Mouse (Mus musculus): ENCODE results near the gene Lrrc10. TPM values are rescaled to one million over a fixed set of nuclear protein-coding genes. Genes with fewer than 3 reads are reported as not detected.
"Not testable (repeated sequence)": the region's sequence is repeated elsewhere in the genome, so short reads cannot be mapped to it uniquely, and the experiment has no call there.

Lrrc10 gene
- total RNA-seq, 2 experiments from 2014 or later: 0.39 TPM; not detected in 1

GRCm38 (mm10) chr10:117033785-117034184, 11.4 kb upstream of the Lrrc10 start:
- intact Hi-C loops (cut with DNase I): loop anchor here (5.0 kb wide), 1 partner anchor 51 kb away; no protein-coding TSS in a partner anchor
- peak; percentile 63 to 84 for DNase-seq (ENCODE audit: extremely low spot score in 1 of 2, low spot score in 2 of 2)

- DNase-seq (ENCODE audit: extremely low spot score in 1 of 2, low spot score in 2 of 2): no peak
- intact Hi-C loops (cut with DNase I): loop anchor here (10.0 kb wide), 1 partner anchor 706 kb away; no protein-coding TSS in a partner anchor
Observed at GRCm38 (mm10) chr10:117040355-117040754, 4.8 kb upstream of the Lrrc10 start.

- intact Hi-C loops (cut with DNase I): loop anchor here (10.0 kb wide), 1 partner anchor 707 kb away; no protein-coding TSS in a partner anchor
Observed at GRCm38 (mm10) chr10:117042295-117042694, 2.8 kb upstream of the Lrrc10 start.

GRCm38 (mm10) chr10:117043497-117044166, 1.5 kb upstream of the Lrrc10 start:
- intact Hi-C loops (cut with DNase I): loop anchor here (10.0 kb wide), 1 partner anchor 709 kb away; no protein-coding TSS in a partner anchor

More at GRCm38 (mm10) chr10:117042295-117042694, 2.8 kb upstream of the Lrrc10 start:
- no peak for DNase-seq (ENCODE audit: extremely low spot score in 1 of 2, low spot score in 2 of 2)

GRCm38 (mm10) chr10:117049253-117049652, 4.1 kb downstream of the Lrrc10 start:
- DNase-seq (ENCODE audit: extremely low spot score in 1 of 2, low spot score in 2 of 2): no peak
- intact Hi-C loops (cut with DNase I): loop anchor here (10.0 kb wide), 1 partner anchor 714 kb away; no protein-coding TSS in a partner anchor

More at GRCm38 (mm10) chr10:117043497-117044166, 1.5 kb upstream of the Lrrc10 start:
- DNase-seq (ENCODE audit: extremely low spot score in 1 of 2, low spot score in 2 of 2): not testable (repeated sequence)

GRCm38 (mm10) chr10:117049961-117050597, 4.9 kb downstream of the Lrrc10 start:
- no peak for DNase-seq (ENCODE audit: extremely low spot score in 1 of 2, low spot score in 2 of 2)
- intact Hi-C loops (cut with DNase I): loop anchor here (10.0 kb wide), 2 partner anchors 715 to 1635 kb away; no protein-coding TSS in a partner anchor

GRCm38 (mm10) chr10:117055668-117056067, 10.5 kb downstream of the Lrrc10 start:
- intact Hi-C loops (cut with DNase I): loop anchor here (5.0 to 10.0 kb wide), 2 partner anchors 152 to 1641 kb away; no protein-coding TSS in a partner anchor
- no peak for DNase-seq (ENCODE audit: extremely low spot score in 1 of 2, low spot score in 2 of 2)

- intact Hi-C loops (cut with DNase I): no loop called here
- no peak for DNase-seq (ENCODE audit: extremely low spot score in 1 of 2, low spot score in 2 of 2)
Observed at GRCm38 (mm10) chr10:117062894-117063253, 17.7 kb downstream of the Lrrc10 start.

GRCm38 (mm10) chr10:117063254-117064021, 18.3 kb downstream of the Lrrc10 start, which contains the start of gene Cct2:
TSS of gene Cct2 (minus strand) at chr10:117063814.
- DNase-seq (ENCODE audit: extremely low spot score in 1 of 2, low spot score in 2 of 2): peak; percentile 88 to 96
- intact Hi-C loops (cut with DNase I): no loop called here

- intact Hi-C loops (cut with DNase I): no loop called here
- DNase-seq (ENCODE audit: extremely low spot score in 1 of 2, low spot score in 2 of 2): no peak
Observed at GRCm38 (mm10) chr10:117064076-117064475, 18.9 kb downstream of the Lrrc10 start.

- intact Hi-C loops (cut with DNase I): no loop called here
- no peak for DNase-seq (ENCODE audit: extremely low spot score in 1 of 2, low spot score in 2 of 2)
Observed at GRCm38 (mm10) chr10:117069109-117069508, 24.0 kb downstream of the Lrrc10 start.

- no peak for DNase-seq (ENCODE audit: extremely low spot score in 1 of 2, low spot score in 2 of 2)
- intact Hi-C loops (cut with DNase I): no loop called here
Observed at GRCm38 (mm10) chr10:117072191-117072888, 27.2 kb downstream of the Lrrc10 start.

GRCm38 (mm10) chr10:117073176-117073575, 28.0 kb downstream of the Lrrc10 start:
- no peak for DNase-seq (ENCODE audit: extremely low spot score in 1 of 2, low spot score in 2 of 2)
- intact Hi-C loops (cut with DNase I): no loop called here

- intact Hi-C loops (cut with DNase I): no loop called here
- DNase-seq (ENCODE audit: extremely low spot score in 1 of 2, low spot score in 2 of 2): peak in 1 of 2 experiments; percentile 53
Observed at GRCm38 (mm10) chr10:117078284-117078683, 33.1 kb downstream of the Lrrc10 start.

GRCm38 (mm10) chr10:117081326-117081725, 36.2 kb downstream of the Lrrc10 start:
- DNase-seq (ENCODE audit: extremely low spot score in 1 of 2, low spot score in 2 of 2): no peak
- intact Hi-C loops (cut with DNase I): no loop called here

- DNase-seq (ENCODE audit: extremely low spot score in 1 of 2, low spot score in 2 of 2): no peak
- intact Hi-C loops (cut with DNase I): no loop called here
Observed at GRCm38 (mm10) chr10:117081914-117082359, 36.8 kb downstream of the Lrrc10 start.

- intact Hi-C loops (cut with DNase I): loop anchor here (5.0 kb wide), 1 partner anchor 58 kb away; the partner anchor contains the start of gene Frs2
- no peak for DNase-seq (ENCODE audit: extremely low spot score in 1 of 2, low spot score in 2 of 2)
Observed at GRCm38 (mm10) chr10:117089628-117090027, 44.5 kb downstream of the Lrrc10 start.

Measured in left cerebral cortex, postnatal 10 days (tissue).